Mouse (Mus musculus): ENCODE data around the gene Ext2. TPM values are rescaled to one million over a fixed set of nuclear protein-coding genes. Genes with fewer than 3 reads are reported as not detected.

Gene Ext2
- total RNA-seq, 2 experiments from 2014 or later: 55.5 to 58.1 TPM

DNA sequence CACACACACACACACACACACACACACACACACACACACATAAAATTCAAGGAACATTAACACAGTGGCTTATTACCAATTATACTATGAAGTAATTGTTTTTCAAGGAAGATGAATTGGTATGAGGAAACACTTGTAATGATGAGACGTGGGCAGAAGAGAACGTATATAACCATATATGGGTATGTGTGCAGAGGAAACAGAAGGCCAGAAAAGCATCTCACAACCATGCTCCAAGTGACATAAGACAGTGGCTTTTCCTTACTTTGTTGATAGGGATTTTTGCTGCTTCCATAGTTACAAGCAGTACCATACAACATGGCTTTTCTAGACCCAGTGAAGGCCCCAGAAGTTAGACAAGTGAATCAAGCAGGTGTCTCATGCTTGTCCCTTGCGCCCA is 115.5 kb downstream of the Ext2 start:
- intact Hi-C loops (cut with DNase I): no loop called here
- DNase-seq (ENCODE audit: extremely low spot score in 1 of 2, low spot score in 2 of 2): no peak

DNA sequence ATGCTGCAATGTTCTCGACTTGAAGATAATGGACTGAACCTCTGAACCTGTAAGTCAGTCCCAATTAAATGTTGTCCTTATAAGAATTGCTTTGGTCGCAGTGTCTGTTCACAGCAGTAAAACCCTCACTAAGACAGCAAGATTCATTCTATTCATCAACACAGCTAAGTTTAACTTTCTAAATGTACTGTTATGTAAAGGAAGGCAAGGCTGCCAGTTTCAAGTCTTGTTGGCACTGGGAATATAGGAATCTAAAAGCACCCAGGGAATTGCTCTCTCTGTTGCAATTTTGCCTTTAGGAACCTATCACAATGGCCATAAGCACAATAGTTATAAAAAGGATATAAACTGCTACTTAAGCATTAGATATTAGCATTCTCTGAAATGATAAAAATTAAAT is 116.0 kb downstream of the Ext2 start:
- intact Hi-C loops (cut with DNase I): no loop called here
- DNase-seq (ENCODE audit: extremely low spot score in 1 of 2, low spot score in 2 of 2): no peak

- DNase-seq (ENCODE audit: extremely low spot score in 1 of 2, low spot score in 2 of 2): no peak
- intact Hi-C loops (cut with DNase I): no loop called here
These were observed 118.2 kb downstream of the Ext2 start for GRCm38 (mm10) chr2:93704195-93704594.

DNA sequence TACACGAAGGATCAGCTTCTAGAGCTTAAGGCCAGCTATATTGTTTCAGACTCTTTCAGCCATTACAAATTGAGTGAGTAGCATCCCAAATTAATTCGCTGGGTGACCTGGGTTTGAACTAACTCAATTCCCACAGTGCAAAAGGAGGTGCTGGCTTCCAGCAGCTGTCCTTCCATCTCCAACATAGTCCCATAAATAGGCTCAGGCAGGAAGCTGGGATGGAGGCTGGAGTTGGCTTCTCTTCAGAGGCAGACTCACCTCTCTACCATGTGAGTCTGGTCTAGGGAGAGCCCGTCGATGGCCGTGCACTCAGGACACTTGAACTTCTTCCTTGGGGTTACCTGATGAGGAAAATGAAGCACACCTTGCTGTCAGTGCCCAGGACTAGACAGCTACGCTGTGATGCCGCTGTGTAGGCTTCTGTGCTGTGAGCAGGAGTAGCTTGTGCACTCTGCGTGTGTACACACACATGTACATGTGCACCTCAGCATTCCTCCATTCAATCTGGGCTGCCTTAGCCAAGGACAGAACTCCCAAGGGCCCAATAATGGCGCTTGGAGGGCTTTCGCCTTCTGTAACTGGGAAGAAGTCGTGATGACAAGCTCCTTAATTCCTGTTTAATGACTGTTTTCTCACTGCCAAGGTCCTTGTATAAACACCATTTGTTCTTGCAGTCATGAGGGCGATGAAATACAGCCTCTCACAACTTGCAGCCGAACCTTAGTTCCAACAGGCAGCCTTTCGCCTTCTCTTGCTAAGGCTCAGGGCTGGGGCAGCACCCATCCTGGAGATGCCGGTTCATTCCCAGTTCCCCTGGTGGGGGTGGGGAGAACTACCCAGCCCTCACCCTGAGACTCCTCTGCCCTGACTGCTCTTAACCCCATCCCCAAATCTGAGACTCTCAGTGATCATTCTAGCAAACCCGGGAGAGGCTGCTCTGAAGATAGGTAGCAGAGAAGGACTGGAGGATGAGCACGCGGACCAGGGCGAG is 119.1 kb downstream of the Ext2 start:
- DNase-seq (ENCODE audit: extremely low spot score in 1 of 2, low spot score in 2 of 2): no peak
- intact Hi-C loops (cut with DNase I): no loop called here

DNA sequence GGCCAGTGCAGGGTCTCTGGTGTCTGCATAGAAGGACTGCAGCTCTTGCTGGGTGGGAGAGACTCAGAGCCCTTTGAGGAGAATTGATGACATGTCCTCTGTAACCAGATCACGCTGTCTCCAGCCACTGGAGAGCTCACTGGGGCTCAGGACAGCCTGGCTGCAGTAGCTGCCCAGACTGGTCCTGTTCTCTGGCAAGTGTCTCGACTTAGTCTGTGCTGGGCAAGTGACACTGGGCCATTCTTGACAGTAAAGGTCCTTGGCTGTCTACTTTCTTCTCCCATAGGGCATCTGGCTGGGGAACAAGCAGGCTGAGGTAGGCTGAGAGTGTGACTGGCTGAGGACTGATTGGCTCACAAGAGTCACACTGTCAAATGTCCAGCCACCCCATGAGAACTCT is 123.0 kb downstream of the Ext2 start:
- DNase-seq (ENCODE audit: extremely low spot score in 1 of 2, low spot score in 2 of 2): no peak

DNA sequence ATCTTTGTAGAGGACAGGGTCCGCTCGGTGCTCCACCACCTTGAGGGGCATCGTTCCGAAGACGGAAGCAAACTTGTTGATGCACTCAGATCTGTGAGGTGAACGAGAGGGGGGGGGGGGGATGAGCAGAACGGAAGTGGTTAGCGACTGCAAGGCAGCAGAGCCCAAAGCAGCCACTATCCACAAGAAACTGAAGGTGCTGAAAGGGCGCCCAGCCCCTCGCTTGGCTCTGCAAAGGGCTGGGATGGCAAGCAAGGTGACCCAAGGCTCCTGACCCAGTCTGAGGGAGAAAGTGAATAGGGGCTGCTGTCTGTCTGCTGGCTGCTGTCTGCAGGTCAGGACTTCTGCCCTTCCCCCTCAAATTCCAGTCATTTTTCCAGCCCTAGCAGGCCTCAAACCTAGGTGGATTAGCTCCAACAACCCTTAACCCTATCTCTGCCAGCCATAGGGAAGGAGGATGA is 126.2 kb downstream of the Ext2 start:
- intact Hi-C loops (cut with DNase I): no loop called here
- DNase-seq (ENCODE audit: extremely low spot score in 1 of 2, low spot score in 2 of 2): no peak

More for the DNA sequence above, 123.0 kb downstream of the Ext2 start:
- intact Hi-C loops (cut with DNase I): no loop called here

GRCm38 (mm10) chr2:93693101-93693500 is 129.3 kb downstream of the Ext2 start:
- no peak for DNase-seq (ENCODE audit: extremely low spot score in 1 of 2, low spot score in 2 of 2)
- intact Hi-C loops (cut with DNase I): no loop called here

- intact Hi-C loops (cut with DNase I): no loop called here
- DNase-seq (ENCODE audit: extremely low spot score in 1 of 2, low spot score in 2 of 2): no peak
These were observed 132.1 kb downstream of the Ext2 start for GRCm38 (mm10) chr2:93690064-93690930.

- peak in 1 of 2 experiments; percentile 58 for DNase-seq (ENCODE audit: extremely low spot score in 1 of 2, low spot score in 2 of 2)
These were observed 138.7 kb downstream of the Ext2 start for GRCm38 (mm10) chr2:93683674-93684073.

DNA sequence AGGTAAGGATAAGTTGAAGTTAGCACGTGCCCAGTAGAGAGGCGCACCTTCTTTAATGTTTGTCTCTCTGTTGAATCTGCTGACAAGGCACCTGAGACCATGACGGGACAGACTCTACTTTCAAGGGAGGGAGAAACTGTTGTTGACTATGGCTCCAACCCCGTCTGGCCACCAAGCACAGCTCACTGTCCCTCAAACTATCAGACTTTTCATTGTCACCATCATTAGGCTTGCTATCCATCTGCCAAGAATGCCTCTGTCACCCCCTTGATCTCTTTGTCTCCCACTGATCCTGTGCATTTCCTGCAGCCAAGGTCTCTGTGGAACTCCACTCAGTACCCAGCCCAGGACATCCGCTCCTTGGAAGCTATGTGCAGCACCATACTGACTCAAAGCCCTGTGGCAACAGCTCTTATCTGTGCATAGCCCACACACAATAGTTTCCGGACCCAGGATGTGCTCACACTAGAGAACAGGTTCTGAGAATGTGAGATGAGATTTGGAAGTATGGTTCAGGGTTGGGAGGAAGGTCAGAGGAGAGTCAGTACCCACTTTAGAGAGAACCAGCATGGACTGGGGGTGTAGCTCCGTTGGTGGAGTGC is 139.7 kb downstream of the Ext2 start:
- intact Hi-C loops (cut with DNase I): no loop called here
- DNase-seq (ENCODE audit: extremely low spot score in 1 of 2, low spot score in 2 of 2): no peak

More at GRCm38 (mm10) chr2:93683674-93684073, 138.7 kb downstream of the Ext2 start:
- intact Hi-C loops (cut with DNase I): no loop called here

GRCm38 (mm10) chr2:93681321-93681720 is 141.0 kb downstream of the Ext2 start:
- DNase-seq (ENCODE audit: extremely low spot score in 1 of 2, low spot score in 2 of 2): no peak
- intact Hi-C loops (cut with DNase I): no loop called here

DNA sequence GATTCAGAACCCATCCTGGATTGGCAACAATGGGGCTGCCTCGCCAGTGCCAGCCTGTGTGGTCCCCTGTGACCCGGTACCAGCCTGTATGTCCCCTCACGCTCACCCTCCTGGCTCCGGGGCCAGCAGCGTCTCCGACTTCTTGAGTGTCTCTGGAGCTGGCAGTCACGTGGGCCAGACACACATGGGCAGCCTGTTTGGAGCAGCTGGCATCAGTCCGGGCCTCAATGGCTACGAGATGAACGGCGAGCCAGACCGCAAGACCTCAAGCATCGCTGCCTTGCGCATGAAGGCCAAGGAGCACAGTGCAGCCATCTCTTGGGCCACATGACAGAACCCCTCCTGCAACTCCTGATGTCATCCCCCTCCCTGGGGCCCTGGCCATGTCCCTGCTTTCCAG is 145.1 kb downstream of the Ext2 start:
- no peak for DNase-seq (ENCODE audit: extremely low spot score in 1 of 2, low spot score in 2 of 2)
- intact Hi-C loops (cut with DNase I): no loop called here

- no peak for DNase-seq (ENCODE audit: extremely low spot score in 1 of 2, low spot score in 2 of 2)
- intact Hi-C loops (cut with DNase I): no loop called here
These were observed 150.7 kb downstream of the Ext2 start for GRCm38 (mm10) chr2:93671573-93672184.

- peak in 1 of 2 experiments; percentile 35 for DNase-seq (ENCODE audit: extremely low spot score in 1 of 2, low spot score in 2 of 2)
- intact Hi-C loops (cut with DNase I): no loop called here
These were observed 156.1 kb downstream of the Ext2 start for GRCm38 (mm10) chr2:93666146-93666858.

DNA sequence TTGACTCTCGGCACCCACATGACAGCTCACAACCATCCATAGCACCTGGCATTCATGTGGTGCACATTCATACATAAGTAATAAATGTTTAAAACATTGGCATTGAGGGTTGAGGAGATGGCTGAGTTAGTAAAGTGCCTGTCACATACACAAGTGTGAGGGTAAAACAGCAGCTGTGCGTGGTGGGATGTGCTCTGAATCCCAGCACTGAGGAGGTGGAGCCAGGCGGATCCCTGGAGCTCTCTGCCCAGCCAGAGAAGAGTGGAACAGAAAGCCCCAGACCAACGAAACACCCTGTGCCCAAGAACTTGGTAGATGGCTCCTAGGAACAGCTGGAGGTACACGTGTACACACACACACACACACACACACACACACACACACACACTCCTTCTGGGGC is 156.9 kb downstream of the Ext2 start:
- no peak for DNase-seq (ENCODE audit: extremely low spot score in 1 of 2, low spot score in 2 of 2)
- intact Hi-C loops (cut with DNase I): no loop called here

GRCm38 (mm10) chr2:93662240-93662865 is 160.0 kb downstream of the Ext2 start:
- DNase-seq (ENCODE audit: extremely low spot score in 1 of 2, low spot score in 2 of 2): no peak
- intact Hi-C loops (cut with DNase I): loop anchor here (5.0 kb wide), 1 partner anchor 120 kb away; no protein-coding TSS in a partner anchor

- intact Hi-C loops (cut with DNase I): loop anchor here (5.0 kb wide), 1 partner anchor 121 kb away; no protein-coding TSS in a partner anchor
These were observed 161.3 kb downstream of the Ext2 start for GRCm38 (mm10) chr2:93661096-93661495.

More at GRCm38 (mm10) chr2:93661096-93661495, 161.3 kb downstream of the Ext2 start:
- no peak for DNase-seq (ENCODE audit: extremely low spot score in 1 of 2, low spot score in 2 of 2)

Measured in left cerebral cortex, postnatal 10 days (tissue).